Mouse (Mus musculus) spleen, postnatal 4 days (tissue): ENCODE data around the gene Shisa6.

Source experiments
- DNase-seq, 2 experiments: peaks; one replicate each; pipeline ENCODE4 v3.0.0; 2022; ENCODE audit warnings: low spot score in 2 of 2

Shisa6 gene

DNA sequence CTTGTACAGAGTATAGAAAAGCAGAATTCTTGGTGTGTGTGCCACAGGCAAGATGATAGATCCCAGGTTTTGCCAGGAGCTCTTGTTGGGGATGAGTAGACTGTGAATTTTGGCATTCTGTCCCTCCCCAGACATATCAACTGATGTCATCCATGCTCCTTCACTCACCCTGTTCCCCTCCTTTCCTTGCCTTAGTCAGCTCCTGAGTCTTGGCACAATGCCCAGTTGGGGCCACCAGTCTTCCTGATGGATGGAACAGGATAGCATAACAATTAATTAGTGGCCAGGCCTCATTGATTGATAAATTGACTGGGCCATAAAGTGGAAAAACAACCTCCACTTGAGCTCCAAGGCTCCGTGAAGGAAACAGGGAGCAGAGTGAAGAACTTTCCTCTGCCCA lies 292.9 kb downstream of the Shisa6 start:
- peak in 1 of 2 experiments; percentile 2 for DNase-seq

GRCm38 (mm10) chr11:66222133-66222532 lies 303.6 kb downstream of the Shisa6 start:
- no peak for DNase-seq

DNA sequence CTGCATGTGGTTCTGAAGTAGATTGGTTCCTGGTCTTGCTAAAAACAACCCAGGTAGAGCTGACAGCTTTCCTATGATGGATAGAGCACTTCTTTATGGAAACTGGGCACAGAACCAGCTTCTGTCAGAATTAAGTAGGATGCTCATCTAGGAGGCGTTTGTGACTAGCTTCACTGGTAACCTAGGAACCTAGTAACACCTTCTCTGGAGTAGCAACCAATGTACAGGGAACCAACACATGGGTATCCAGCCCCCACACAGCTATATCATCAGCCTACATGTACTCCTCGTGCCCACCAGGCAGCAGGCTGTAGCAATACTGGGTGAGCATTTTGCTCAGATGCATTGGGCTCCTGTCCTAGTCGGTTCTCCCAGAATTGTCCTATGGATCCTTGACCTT lies 307.3 kb downstream of the Shisa6 start:
- no peak for DNase-seq

DNA sequence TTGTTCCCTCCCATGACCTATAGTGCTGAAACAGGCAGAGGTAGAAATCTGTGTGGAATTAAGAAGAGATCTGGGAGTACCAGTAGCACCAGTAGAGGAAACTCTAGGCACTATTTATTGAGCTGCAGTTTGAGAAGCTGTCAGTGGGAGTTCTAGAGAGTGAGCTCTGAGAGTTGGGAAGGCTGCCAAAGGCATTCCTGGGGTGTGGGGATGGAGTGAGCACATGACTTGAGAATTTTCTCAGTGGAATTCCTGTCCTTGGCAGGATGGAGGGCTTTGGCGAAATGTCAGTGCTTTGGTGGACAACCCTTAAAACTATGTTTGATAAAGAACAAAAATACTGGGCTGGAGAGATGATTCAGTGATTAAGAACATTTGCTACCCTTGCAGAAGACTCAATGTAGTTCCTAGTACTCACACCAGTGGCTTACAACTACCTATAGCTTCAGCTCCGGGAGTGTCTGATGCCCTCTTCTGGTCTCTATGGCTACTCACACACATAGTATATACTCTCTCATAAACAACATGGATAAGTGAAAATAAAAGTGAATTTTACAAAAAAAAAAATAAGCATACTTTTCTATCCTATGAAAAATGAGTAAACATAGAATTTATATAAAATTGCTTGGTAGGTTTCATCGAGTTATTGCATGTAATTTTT lies 337.0 kb downstream of the Shisa6 start:
- DNase-seq: peak in 1 of 2 experiments; percentile 13

- no peak for DNase-seq
Measured at GRCm38 (mm10) chr11:66188146-66188545, 337.6 kb downstream of the Shisa6 start.

GRCm38 (mm10) chr11:66177781-66178180 lies 348.0 kb downstream of the Shisa6 start:
- no peak for DNase-seq

DNA sequence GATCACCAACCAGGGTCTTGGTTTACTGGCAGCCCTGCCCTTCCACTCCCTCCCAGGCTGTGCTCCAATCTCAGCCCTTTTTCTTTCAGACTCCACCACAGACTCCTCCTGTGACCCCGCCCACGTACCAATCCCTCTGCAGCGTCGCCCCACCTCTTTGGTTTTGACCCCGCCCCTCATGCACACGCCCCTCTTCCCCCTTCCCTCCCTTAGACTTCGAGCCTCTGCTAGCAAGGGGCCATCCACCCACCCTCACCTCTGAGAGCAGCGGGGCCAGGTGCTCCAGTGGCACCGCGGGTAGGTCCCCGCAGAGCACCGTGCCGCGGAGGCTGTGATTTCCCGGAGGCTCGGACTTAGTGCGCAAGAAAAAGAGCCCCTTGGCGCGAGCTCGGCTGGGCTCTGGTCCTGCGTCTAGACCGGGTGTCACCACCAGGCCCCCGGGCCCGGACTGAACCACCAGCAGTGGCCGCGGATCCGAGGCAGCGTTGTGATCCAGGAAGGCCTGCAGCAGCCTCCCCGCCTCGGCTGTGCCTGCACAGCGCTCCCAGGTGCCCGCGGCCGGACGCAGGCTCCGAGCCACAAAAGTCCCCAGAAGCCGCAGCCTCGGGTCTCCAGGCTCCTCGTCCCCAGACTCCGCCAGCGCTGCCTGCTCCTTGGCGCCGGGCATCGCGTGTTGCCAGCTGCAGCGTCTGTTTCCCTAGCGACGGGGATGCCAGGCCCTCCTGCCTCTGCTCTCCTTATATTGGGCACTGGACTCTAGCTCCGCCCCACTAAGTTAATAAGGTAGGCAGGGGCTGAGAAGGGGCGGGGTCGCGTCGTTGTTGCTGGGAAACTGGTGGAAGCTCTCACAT lies 357.7 kb downstream of the Shisa6 start, which contains the start of gene Dnah9:
Gene Dnah9 (minus strand): TSS at position 751 of the 851 bp plus-strand sequence.
- DNase-seq: peak; percentile 13 to 59

DNA sequence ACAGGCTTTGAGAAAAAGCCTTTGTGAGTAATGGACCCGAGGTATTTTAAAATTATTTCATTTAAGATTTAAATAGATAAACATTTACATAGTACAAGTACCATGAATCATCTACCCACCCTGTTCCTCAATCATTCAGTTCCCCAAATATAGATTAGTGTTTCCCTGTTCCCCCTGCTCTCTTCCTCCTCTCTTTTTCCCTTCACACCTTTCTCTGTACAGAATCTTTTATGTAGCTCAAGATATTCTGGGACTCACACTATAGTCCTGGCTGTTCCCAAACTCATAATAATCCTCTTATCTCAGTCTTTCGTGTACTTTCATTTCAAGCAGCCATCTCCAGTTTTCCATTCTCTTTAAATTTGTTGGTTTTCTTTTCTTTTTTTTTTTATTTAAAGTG lies 361.7 kb downstream of the Shisa6 start:
- no peak for DNase-seq
